Mouse (Mus musculus): ENCODE measurements around the gene Nkx1-2. TPM values are rescaled to one million over a fixed set of nuclear protein-coding genes. Genes with fewer than 3 reads are reported as not detected.

Nkx1-2 gene
- total RNA-seq (2014; fragmentation: Nextera tagmentation), result not detected in 2 replicates
- total RNA-seq (2017), result 0.38 TPM in 1 of 2 replicates, not detected in the other

GRCm38 (mm10) chr7:132599071-132599975 is at the start of gene Nkx1-2:
Gene Nkx1-2 (minus strand): TSS chr7:132599637.
- no peak for ATAC-seq (replicated peaks; ENCODE audit: low FRiP score, low TSS enrichment, poor library complexity, severe bottlenecking)

DNA sequence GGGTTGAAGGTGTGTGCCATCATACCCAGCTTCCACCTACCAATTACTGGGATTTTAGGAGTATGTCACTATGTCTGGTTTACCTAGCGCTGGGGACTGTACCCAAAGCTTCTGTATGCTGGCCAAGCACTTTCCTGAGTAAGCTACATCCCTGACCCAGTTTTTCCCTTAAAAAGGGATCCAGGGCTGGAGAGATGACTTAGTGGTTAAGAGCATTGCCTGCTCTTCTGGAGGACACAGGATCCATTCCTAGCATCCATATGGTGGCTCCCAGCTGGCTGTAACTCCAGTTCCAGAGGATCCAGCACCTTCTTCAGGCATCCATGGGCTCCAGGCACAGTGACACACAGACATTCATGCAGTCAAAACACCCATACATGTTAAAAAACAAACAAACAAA is 47.1 kb upstream of the Nkx1-2 start:
- no peak for ATAC-seq (replicated peaks; ENCODE audit: low FRiP score, low TSS enrichment, poor library complexity, severe bottlenecking)

DNA sequence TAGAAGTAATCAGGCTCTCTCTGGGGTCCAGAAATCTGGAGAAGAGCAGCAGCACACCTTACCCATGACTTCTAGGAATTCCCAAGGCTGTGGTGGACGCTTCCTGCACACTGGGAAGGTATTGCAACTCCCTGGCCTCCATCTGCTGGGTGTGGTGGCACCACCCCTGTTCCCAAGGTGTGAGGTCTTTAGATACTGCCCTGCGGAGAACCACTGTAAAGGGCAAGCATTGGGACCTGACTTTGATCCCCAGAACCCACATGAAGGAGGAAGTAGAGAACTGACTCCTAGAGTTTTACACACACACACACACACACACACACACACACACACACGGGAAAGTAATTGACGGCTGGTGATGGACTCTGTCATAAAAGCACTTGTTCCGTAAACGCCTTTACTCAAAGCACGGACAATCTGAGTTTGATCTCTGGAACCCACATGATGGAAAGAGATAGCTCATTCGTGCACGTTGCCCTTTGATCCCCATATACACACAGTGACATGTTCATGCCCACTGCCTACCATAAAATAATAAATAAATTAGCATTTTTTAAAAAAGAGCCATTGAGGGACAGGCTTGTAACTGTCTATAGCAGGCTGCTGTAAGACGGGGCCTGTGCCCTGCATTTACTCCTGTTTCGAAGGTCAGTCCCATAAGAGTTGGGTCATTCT is 45.3 kb upstream of the Nkx1-2 start:
- ATAC-seq (replicated peaks; ENCODE audit: low FRiP score, low TSS enrichment, poor library complexity, severe bottlenecking), result no peak

DNA sequence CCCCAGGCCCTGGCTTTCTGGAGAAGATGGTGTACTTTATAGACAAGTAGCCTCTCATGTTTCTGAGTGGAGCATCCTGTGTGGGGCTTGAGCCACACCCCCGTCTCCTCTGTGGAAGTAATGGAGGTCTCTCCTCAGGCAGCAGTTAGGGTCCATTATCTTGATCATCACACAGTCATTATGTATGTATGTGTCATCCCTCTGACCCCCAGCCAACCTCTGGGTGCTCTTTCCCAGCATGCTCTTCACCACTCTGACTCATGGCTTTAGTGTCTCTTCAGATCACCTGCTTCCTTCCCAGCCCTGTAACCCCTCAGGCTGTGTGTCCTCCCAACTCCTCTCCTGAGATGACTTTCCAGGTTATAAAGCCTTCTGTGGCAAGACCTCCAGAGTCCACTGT is 42.2 kb upstream of the Nkx1-2 start:
- no peak for ATAC-seq (replicated peaks; ENCODE audit: low FRiP score, low TSS enrichment, poor library complexity, severe bottlenecking)

DNA sequence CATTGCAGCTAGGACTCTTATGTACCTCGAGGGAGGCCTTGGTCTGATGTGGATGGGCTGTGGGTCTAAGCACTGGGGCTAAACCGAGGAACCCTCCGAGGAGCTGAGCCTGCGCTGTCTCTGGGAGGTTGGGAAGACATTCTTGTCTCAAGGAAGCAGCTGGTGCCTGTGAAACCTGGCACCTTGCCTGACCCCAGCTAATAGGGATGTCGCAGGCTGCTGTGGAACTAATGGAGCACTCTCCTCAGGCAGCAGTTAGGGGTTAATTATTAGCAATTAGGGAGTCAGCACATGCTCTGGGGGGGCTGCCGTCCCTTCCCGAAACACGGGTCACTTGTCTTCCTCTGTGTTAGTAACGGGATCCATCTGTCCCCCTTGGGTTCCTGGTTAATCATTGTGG is 41.5 kb upstream of the Nkx1-2 start:
- no peak for ATAC-seq (replicated peaks; ENCODE audit: low FRiP score, low TSS enrichment, poor library complexity, severe bottlenecking)

- ATAC-seq (replicated peaks; ENCODE audit: low FRiP score, low TSS enrichment, poor library complexity, severe bottlenecking), result peak; percentile 81
Measured at GRCm38 (mm10) chr7:132638446-132639087, 39.1 kb upstream of the Nkx1-2 start.

GRCm38 (mm10) chr7:132637292-132637691 is 37.9 kb upstream of the Nkx1-2 start:
- no peak for ATAC-seq (replicated peaks; ENCODE audit: low FRiP score, low TSS enrichment, poor library complexity, severe bottlenecking)

DNA sequence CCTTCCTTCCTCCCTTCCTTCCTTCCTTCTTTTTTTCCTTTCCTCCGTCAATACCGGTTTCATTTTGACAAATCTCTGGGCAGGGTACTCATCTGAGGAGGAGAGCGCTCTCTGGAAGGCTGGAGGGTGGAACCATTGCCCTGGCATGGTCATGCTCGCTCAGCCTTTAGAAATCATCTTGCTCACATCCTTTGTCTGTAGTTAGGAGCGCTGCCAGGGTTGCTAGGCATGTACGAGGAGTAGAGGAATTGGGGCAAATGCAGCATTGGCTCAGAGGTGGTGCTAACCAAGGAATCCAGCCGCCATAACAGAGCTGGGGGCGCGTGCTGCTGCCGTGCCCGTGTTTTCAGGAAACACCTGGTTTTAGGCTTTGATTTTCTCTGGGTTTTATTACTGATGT is 31.9 kb upstream of the Nkx1-2 start:
- ATAC-seq (replicated peaks; ENCODE audit: low FRiP score, low TSS enrichment, poor library complexity, severe bottlenecking), result no peak

GRCm38 (mm10) chr7:132627448-132627847 is 28.0 kb upstream of the Nkx1-2 start:
- ATAC-seq (replicated peaks; ENCODE audit: low FRiP score, low TSS enrichment, poor library complexity, severe bottlenecking), result no peak

DNA sequence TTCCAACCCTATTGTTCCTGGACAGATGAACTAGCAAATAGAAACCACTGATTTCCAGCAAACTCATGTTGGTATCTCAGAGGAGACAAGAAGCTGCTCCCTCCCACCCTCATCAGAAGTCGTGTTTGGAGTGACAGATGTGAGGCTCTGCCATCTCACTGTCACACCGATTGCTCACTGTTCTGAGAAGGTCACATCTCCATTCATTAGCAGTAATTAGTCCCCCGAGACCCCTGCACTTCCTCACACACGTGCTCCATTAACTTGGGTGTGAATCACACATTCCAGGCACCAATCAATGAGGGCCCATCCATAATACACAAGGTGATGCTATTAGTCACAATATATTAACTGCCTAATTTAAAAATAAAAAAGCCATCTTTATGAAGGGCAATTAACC is 26.7 kb upstream of the Nkx1-2 start:
- ATAC-seq (replicated peaks; ENCODE audit: low FRiP score, low TSS enrichment, poor library complexity, severe bottlenecking), result no peak

DNA sequence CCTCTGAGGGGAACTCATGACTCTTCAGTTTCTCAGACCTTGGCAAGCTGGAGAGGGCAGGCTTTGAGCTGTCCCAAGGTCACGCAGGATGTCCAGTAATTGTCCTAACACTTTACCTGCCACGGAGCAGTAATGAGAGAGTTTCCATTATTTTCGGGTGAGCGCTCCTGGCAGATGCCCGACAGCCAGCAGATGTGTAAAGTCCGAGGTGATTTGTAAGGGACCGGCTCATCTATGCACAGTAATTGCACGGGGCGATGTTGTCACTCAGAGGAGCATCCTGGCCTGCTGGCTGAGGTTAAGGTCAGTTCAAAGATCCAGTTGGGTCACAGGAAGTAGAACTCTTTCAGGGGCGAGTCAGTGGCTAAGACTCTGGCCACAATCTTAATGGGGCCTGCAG is 24.7 kb upstream of the Nkx1-2 start:
- ATAC-seq (replicated peaks; ENCODE audit: low FRiP score, low TSS enrichment, poor library complexity, severe bottlenecking), result no peak

DNA sequence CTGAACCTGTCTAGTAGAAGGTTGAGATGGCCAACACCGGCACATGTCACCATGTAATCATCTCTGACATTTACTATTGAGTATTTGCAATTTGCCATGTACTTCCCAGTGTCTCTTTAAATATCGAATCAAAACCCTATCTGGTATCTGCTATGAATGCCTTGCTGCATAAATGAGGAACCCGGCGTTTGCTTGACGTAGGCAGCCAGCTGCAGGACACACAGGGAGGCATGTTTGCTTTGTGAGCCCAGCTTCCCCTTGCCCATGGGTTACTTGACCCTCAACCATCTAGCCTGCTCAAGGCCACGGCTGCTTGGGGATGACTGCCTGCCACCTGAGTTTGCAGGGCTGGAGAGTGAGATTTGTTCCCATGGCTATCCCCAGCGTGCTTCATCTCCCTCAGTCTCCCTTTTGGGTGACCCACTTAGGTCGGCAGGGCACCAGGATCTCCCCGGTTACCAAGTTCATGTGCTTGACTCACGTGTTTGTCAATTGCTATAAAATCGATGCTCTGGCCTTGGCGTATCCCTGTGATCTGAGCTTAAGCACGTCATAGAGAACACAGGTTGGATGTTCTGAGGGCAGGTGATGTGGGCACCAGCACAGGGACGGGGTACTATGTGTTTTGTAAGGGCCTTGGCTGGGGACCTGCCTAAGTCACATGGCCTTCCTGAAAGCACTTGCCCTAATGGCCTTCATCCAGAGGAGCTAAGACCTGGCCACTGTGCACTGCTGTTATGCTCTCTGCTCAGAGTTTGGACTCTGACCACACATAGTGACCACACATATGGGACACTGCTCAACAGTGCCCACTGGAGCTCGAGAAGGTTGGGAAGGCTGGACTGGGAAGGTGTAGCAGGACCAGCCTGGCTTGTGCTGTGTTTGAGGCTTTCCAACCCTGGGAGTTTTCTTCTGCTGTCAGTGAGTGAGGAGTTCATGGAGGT is 20.8 kb upstream of the Nkx1-2 start:
- no peak for ATAC-seq (replicated peaks; ENCODE audit: low FRiP score, low TSS enrichment, poor library complexity, severe bottlenecking)

DNA sequence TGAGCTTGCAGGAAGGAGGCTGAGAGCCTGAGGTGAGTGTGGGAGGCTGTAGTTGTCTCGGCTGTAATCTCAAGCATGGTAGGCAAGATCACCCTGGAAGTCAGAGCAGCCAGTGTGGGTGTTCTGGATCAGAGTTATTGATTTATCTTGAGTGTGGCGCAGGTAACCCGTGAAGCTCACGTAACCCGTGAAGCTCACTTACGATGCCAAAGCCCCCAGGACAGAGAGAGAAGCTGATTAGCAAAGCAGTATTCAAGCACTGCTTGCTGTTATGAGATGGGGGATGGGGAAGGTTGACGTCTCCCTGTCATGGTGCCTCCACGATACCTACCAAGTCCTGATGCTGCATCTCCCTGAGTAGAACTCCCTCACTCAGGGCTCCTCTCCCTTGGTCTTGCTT is 20.1 kb upstream of the Nkx1-2 start:
- no peak for ATAC-seq (replicated peaks; ENCODE audit: low FRiP score, low TSS enrichment, poor library complexity, severe bottlenecking)

DNA sequence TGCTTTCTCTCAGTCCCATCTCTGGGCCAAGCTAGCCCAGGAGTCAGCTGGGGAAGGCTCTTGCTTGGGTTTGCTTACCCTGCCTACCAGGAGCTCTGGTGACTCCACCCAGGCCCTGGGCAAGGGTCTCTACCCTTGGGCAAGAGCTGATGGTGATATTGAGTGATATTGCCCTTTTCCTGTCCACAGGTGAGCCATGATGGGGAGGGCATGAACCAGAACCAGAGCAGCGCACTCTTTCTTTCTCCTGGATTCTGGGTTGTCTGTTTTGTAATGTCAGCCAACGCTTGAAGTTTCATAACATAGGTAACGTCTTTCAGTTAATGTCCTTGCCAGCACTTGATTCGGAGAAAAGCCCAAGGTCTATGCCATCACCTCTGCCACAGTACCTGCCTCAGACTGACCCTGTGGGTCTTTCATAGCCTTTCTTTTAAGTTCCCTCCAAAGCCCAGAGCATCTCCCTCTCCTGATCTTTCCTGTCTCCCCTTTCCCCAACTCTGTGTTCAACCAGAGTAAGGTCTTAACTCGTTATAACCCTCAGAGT is 17.7 kb upstream of the Nkx1-2 start:
- no peak for ATAC-seq (replicated peaks; ENCODE audit: low FRiP score, low TSS enrichment, poor library complexity, severe bottlenecking)

GRCm38 (mm10) chr7:132616391-132616790 is 17.0 kb upstream of the Nkx1-2 start:
- no peak for ATAC-seq (replicated peaks; ENCODE audit: low FRiP score, low TSS enrichment, poor library complexity, severe bottlenecking)

GRCm38 (mm10) chr7:132615346-132615745 is 15.9 kb upstream of the Nkx1-2 start:
- ATAC-seq (replicated peaks; ENCODE audit: low FRiP score, low TSS enrichment, poor library complexity, severe bottlenecking), result no peak

DNA sequence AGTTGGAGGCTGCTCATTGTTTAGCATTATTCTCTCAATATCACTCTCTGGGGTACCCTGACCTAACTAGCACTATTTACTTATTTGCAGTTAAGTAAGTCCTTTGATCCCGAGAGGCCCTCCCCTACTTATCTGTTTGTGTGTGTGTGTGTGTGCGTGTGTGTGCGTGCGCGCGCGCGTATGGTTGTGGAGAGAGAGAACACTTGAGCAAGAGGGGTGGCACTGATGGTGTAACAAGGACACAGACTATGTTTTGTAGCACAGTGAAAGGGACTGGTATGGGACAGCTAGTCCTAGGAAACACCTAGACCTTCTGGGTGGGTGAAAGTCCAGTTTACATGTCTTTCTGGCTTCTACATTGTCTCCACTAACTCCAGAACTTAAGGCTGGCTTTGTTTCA is 12.1 kb upstream of the Nkx1-2 start:
- ATAC-seq (replicated peaks; ENCODE audit: low FRiP score, low TSS enrichment, poor library complexity, severe bottlenecking), result no peak

- peak; percentile 95 for ATAC-seq (replicated peaks; ENCODE audit: low FRiP score, low TSS enrichment, poor library complexity, severe bottlenecking)
Measured at GRCm38 (mm10) chr7:132610468-132611318, 11.3 kb upstream of the Nkx1-2 start, which contains the start of gene Lhpp. Gene Lhpp (plus strand): TSS chr7:132610638.

Data from megakaryocyte-erythroid progenitor cell, adult 5-6 weeks (primary cell).